8 mouse cellular contexts compared by ENCODE assay signal in genomic region chr1:64956479-64956961, GRCm38 (mm10). TPM values are rescaled to one million over a fixed set of nuclear protein-coding genes. Genes with fewer than 3 reads are reported as not detected.
DNase-seq lines count a peak whose midpoint lies in the region; ATAC-seq lines count a peak whose summit lies in the region.

Gene Plekhm3, minus strand, starts transcription at chr1:64956824.

- peak; percentile 88 for ATAC-seq in megakaryocyte, adult 5-6 weeks (ENCODE audit: poor library complexity, severe bottlenecking)

- peak; percentile 79 for DNase-seq in adipocyte (ENCODE audit: low spot score)
- DNase-seq in embryo, embryonic 10 days (ENCODE audit: low spot score): peak; percentile 90
- DNase-seq in gastrocnemius, postnatal 10 days: peak; percentile 82
- DNase-seq in induced T-regulatory cell, adult 2 months (ENCODE audit: low read depth): peak; percentile 71
- DNase-seq in left cerebral cortex, adult 8-10 months (ENCODE audit: low spot score in 2 of 2): peak; percentile 74 to 80
- DNase-seq in right cerebral cortex, adult 18-20 months: peak; percentile 87
- DNase-seq in urinary bladder, adult 2 months (ENCODE audit: low spot score): peak; percentile 75

RNA-seq across cellular contexts. Expression of gene Plekhm3, which starts in this region (rescaled TPM):
- total RNA-seq in gastrocnemius, postnatal 10 days (2021): 1 to 10 TPM; 5.7 to 6.9 TPM
- 10 to 100 TPM; 39.0 to 47.4 (median 43.7) TPM for total RNA-seq in left cerebral cortex, adult 8-10 months (2022)
- total RNA-seq in megakaryocyte, adult 5-6 weeks (2015): 38.5 and 40.6 TPM in 2 replicates
- 26.4 and 39.1 TPM in 2 replicates for total RNA-seq in megakaryocyte, adult 5-6 weeks (2017)
- polyA plus RNA-seq in urinary bladder, adult 2 months (2012; rRNA removed): 4.1 and 5.2 TPM in 2 replicates

Comparison
In these comparisons a context has a peak if more than half of its experiments do, and no peak if none do; other contexts are left out.
1. Peak in every context shown above with its lines: DNase-seq and ATAC-seq.